Mouse (Mus musculus) embryonic facial prominence, embryonic 15.5 days (tissue): ENCODE measurements around the gene Gm21976. TPM values are rescaled to one million over a fixed set of nuclear protein-coding genes. Genes with fewer than 3 reads are reported as not detected.

Experiments used
- ATAC-seq: fragments of 200-750 bp; cut with Nextera tagmentation; 2 replicates; pipeline ENCODE4 v1.8.0; 2017; ENCODE audit warnings: low read depth, moderate TSS enrichment; ENCODE audit not compliant: insufficient number of reproducible peaks, low FRiP score, low TSS enrichment
- H3K27ac ChIP-seq: fragments of 300-500 bp; sonication (generic); replicated peaks from 2 replicates; pipeline ENCODE4 v1.5.1; 2015; ENCODE audit warnings: mild to moderate bottlenecking, inconsistent platforms
- H3K27me3 ChIP-seq: fragments of 300-500 bp; sonication (generic); 2 replicates; pipeline ENCODE4 v1.6.1; 2015; ENCODE audit warnings: inconsistent platforms
- H3K36me3 ChIP-seq: fragments of 300-500 bp; sonication (generic); 2 replicates; pipeline ENCODE4 v1.6.1; 2015; ENCODE audit warnings: mild to moderate bottlenecking, inconsistent platforms
- H3K4me1 ChIP-seq: fragments of 300-500 bp; sonication (generic); 2 replicates; pipeline ENCODE4 v1.6.1; 2015; ENCODE audit warnings: inconsistent platforms
- H3K4me2 ChIP-seq: fragments of 300-500 bp; sonication (generic); replicated peaks from 2 replicates; pipeline ENCODE4 v1.6.1; 2015; ENCODE audit warnings: mild to moderate bottlenecking, inconsistent platforms
- H3K4me3 ChIP-seq: fragments of 300-500 bp; sonication (generic); replicated peaks from 2 replicates; pipeline ENCODE4 v1.5.1; 2015; ENCODE audit warnings: mild to moderate bottlenecking, inconsistent platforms
- H3K9ac ChIP-seq: fragments of 300-500 bp; sonication (generic); 2 replicates; pipeline ENCODE4 v1.6.1; 2015; ENCODE audit warnings: inconsistent platforms
- H3K9me3 ChIP-seq: fragments of 300-500 bp; sonication (generic); replicated peaks from 2 replicates; pipeline ENCODE4 v1.6.1; 2016; ENCODE audit warnings: inconsistent platforms
- WGBS: fragments of 180-500 bp; shearing (Covaris S2); methylation state at CpG from one replicate; pipeline ENCODE4 v1.1.7; 2015; 5-methylcytosine and 5-hydroxymethylcytosine counted together
- polyA plus RNA-seq: library from polyadenylated mRNA; unstranded; fragments of >200 nt; fragmentation: Nextera tagmentation; extraction: Ambion mirVana; gene quantifications from 2 replicates; pipeline ENCODE4 v1.2.1, GENCODE M21; 2015

Gene Gm21976
- polyA plus RNA-seq, 1 experiment from 2014 or later = 1.0 TPM

DNA sequence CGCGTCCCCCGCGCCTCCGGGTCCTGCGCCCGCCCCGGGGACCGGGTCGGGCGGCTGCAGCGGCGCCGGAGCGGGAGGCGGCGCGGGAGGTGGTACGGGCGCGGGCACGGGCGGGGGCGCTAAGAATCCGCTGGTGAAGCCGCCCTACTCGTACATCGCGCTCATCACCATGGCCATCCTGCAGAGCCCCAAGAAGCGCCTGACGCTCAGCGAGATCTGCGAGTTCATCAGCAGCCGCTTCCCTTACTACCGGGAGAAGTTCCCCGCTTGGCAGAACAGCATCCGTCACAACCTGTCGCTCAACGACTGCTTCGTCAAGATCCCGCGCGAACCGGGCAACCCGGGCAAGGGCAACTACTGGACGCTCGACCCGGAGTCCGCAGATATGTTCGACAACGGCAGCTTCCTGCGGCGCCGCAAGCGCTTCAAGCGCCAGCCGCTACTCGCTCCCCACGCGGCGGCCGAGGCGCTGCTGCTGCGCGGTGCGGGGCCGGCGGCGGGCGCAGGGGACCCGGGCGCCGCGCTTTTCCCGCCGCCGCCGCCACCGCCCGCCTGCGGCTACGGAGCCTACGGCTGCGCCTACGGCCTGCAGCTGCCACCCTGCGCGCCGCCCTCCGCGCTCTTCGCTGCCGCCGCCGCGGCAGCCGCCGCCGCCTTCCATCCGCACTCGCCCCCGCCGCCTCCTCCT lies 75.3 kb downstream of the Gm21976 start:
- Histone ChIP-seq H3K4me2 (peak overlapping the region; percentile 77), H3K4me1 (peaks cover 24% of the 10 kb centered on the region), H3K9me3 (no peaks in the 10 kb centered on the region), H3K9ac (peak overlapping the region; percentile 15), H3K27me3 (peaks cover 88% of the 10 kb centered on the region), H3K4me3 (peak overlapping the region; percentile 45), H3K36me3 (no peaks in the 10 kb centered on the region), H3K27ac (peak overlapping the region; percentile 49; the same call in 1 of the 2 replicates)
- ATAC-seq = peak; percentile 40
- WGBS = under 1% methylated on average over 99 of the region's 102 CpGs

GRCm38 (mm10) chr13:98355559-98356111 lies 75.9 kb downstream of the Gm21976 start:
- H3K27ac ChIP-seq = no peak overlapping the region
- H3K4me3 ChIP-seq = peak overlapping the region; percentile 45
- no peaks in the 10 kb centered on the region for H3K9me3 ChIP-seq
- H3K27me3 ChIP-seq = peaks cover 88% of the 10 kb centered on the region
- no peaks in the 10 kb centered on the region for H3K36me3 ChIP-seq
- H3K4me1 ChIP-seq = peaks cover 24% of the 10 kb centered on the region
- peak overlapping the region; percentile 77 for H3K4me2 ChIP-seq
- WGBS = under 1% methylated on average over 77 of the region's 81 CpGs
- peak overlapping the region; percentile 15 for H3K9ac ChIP-seq
- no peak for ATAC-seq

GRCm38 (mm10) chr13:98356176-98356972 lies 76.7 kb downstream of the Gm21976 start:
- WGBS = 14% methylated on average over 9 of the region's 9 CpGs
- ATAC-seq = no peak
- Histone ChIP-seq H3K36me3 (no peaks in the 10 kb centered on the region), H3K4me2 (peak overlapping the region; percentile 77), H3K4me3 (peak overlapping the region; percentile 45), H3K27me3 (peaks cover 88% of the 10 kb centered on the region), H3K4me1 (peaks cover 24% of the 10 kb centered on the region), H3K9me3 (no peaks in the 10 kb centered on the region), H3K9ac (peak overlapping the region; percentile 15; the same call in 1 of the 2 replicates), H3K27ac (no peak overlapping the region)

Other genes with a start within 250 kb of the Gm21976 start
- gene Arhgef28, start 73.4 kb upstream of the Gm21976 start, polyA plus RNA-seq = 14.7 and 15.4 TPM in 2 replicates
- gene Utp15, start 16.8 kb upstream of the Gm21976 start, polyA plus RNA-seq = 25.9 and 27.0 TPM in 2 replicates
- 25.7 and 27.3 TPM in 2 replicates for gene Ankra2, start 16.8 kb upstream of the Gm21976 start, polyA plus RNA-seq
- 628 and 630 TPM in 2 replicates for gene Btf3, start 37.1 kb downstream of the Gm21976 start, polyA plus RNA-seq
- 3.0 and 3.1 TPM in 2 replicates for gene Foxd1, start 74.4 kb downstream of the Gm21976 start, polyA plus RNA-seq
- gene Gm10320, start 212.1 kb downstream of the Gm21976 start, polyA plus RNA-seq = 2.2 and 3.9 TPM in 2 replicates